Mouse (Mus musculus) heart, postnatal 0 days (tissue): ENCODE results near the gene Cd59a. TPM values are rescaled to one million over a fixed set of nuclear protein-coding genes. Genes with fewer than 3 reads are reported as not detected.

Experiments
- ATAC-seq: fragments of 200-750 bp; cut with Nextera tagmentation; 2 replicates; pipeline ENCODE4 v1.8.0; 2017; ENCODE audit warnings: low read depth, moderate number of reproducible peaks, moderate library complexity; ENCODE audit not compliant: insufficient read depth
- DNase-seq: peaks from one replicate; pipeline ENCODE4 v3.0.0-alpha.2; 2016; ENCODE audit warnings: low spot score
- H3K27ac ChIP-seq: fragments of 300-500 bp; sonication (generic); 2 replicates; pipeline ENCODE4 v1.5.1; 2014; ENCODE audit warnings: low read depth, mild to moderate bottlenecking
- H3K27me3 ChIP-seq: fragments of 300-500 bp; sonication (generic); 2 replicates; pipeline ENCODE4 v1.6.1; 2014; ENCODE audit warnings: low read length, mixed read lengths; ENCODE audit not compliant: control insufficient read depth, insufficient read depth
- H3K36me3 ChIP-seq: fragments of 300-500 bp; sonication (generic); replicated peaks from 2 replicates; pipeline ENCODE4 v1.6.1; 2014; ENCODE audit warnings: low read length, mixed read lengths; ENCODE audit not compliant: control insufficient read depth, insufficient read depth
- H3K4me1 ChIP-seq: fragments of 300-500 bp; sonication (generic); 2 replicates; pipeline ENCODE4 v1.6.1; 2014; ENCODE audit warnings: antibody characterized with exemption; ENCODE audit not compliant: control insufficient read depth, insufficient read depth
- H3K4me2 ChIP-seq: fragments of 300-500 bp; sonication (generic); 2 replicates; pipeline ENCODE4 v1.6.1; 2014; ENCODE audit warnings: low read depth, mild to moderate bottlenecking, low read length, moderate library complexity
- H3K4me3 ChIP-seq: fragments of 300-500 bp; sonication (generic); 2 replicates; pipeline ENCODE4 v1.5.1; 2014; ENCODE audit warnings: low read depth, low read length
- H3K9ac ChIP-seq: fragments of 300-500 bp; sonication (generic); replicated peaks from 2 replicates; pipeline ENCODE4 v1.6.1; 2014; ENCODE audit warnings: low read depth, low read length, mixed read lengths
- H3K9me3 ChIP-seq: fragments of 300-500 bp; sonication (generic); replicated peaks from 2 replicates; pipeline ENCODE4 v1.6.1; 2016; ENCODE audit warnings: low read length; ENCODE audit not compliant: control insufficient read depth
- CTCF ChIP-seq: IDR thresholded peaks from 2 replicates; pipeline ENCODE4 v1.5.1; 2016; ENCODE audit warnings: antibody characterized with exemption, control low read depth, low read depth
- EP300 ChIP-seq: IDR thresholded peaks from 2 replicates; pipeline ENCODE4 v1.6.1; 2016; ENCODE audit warnings: antibody characterized with exemption, low read depth
- WGBS: fragments of 180-500 bp; shearing (Covaris S2); extraction: QIAGEN DNeasy Blood & Tissue Kit; methylation state at CpG from one replicate; pipeline ENCODE4 v1.1.7; 2014; 5-methylcytosine and 5-hydroxymethylcytosine counted together
- polyA plus RNA-seq: library from polyadenylated mRNA; unstranded; fragments of >200 nt; fragmentation: Nextera tagmentation; extraction: Ambion mirVana; gene quantifications from 2 replicates; pipeline ENCODE4 v1.2.1, GENCODE M21; 2015
- total RNA-seq: library from RNA; depleted of rRNA; stranded (reverse); fragments of >200 nt; gene quantifications from 2 replicates; pipeline ENCODE4 v1.2.3, GENCODE M21; 2014; ENCODE audit warnings: low replicate concordance

Cd59a gene
- total and polyA plus RNA-seq, 2 experiments from 2014 or later: 40.6 to 96.5 TPM

DNA sequence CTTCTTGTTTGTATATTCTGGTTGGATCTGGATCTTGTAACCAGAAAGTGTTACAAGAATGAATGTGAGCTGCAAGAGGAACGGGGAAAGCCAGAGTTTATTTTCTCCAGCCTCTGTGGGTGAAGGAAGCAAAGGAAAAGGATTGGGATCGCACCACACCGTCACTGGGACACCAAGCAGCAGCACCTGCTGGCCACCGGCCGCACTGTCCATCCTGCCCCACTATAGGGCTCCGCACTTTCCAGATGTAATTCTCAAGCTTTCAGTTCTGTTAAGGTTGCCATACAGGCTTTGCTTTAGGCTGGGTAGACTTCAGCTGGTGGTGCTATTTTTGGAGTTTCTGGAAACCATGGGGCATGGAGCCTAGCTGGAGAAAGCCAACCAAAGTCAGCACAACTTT, 24.7 kb downstream of the Cd59a start:
- ATAC-seq (0 out of 2 replicates have a peak, but pooled peaks have one; percentile 10), DNase-seq (peak; percentile 47)
- H3K4me1 ChIP-seq: peaks cover 30% of the 10 kb centered on the region
- H3K9me3 ChIP-seq: no peaks in the 10 kb centered on the region
- peak overlapping the region; percentile 85 for H3K27ac ChIP-seq
- WGBS: 33% methylated on average over 6 of the region's 6 CpGs
- H3K4me2 ChIP-seq: 0 out of 2 replicates have a peak overlapping the region, but pooled peaks have one; percentile 18
- H3K4me3 ChIP-seq: no peak overlapping the region
- H3K9ac ChIP-seq: 0 out of 2 replicates have a peak overlapping the region, but pooled peaks have one; percentile 23
- H3K36me3 ChIP-seq: no peaks in the 10 kb centered on the region
- 0 out of 2 replicates have a peak, but pooled peaks have one; percentile 31 for TF ChIP-seq EP300
- peak; percentile 38 for TF ChIP-seq CTCF
- no peaks in the 10 kb centered on the region for H3K27me3 ChIP-seq

DNA sequence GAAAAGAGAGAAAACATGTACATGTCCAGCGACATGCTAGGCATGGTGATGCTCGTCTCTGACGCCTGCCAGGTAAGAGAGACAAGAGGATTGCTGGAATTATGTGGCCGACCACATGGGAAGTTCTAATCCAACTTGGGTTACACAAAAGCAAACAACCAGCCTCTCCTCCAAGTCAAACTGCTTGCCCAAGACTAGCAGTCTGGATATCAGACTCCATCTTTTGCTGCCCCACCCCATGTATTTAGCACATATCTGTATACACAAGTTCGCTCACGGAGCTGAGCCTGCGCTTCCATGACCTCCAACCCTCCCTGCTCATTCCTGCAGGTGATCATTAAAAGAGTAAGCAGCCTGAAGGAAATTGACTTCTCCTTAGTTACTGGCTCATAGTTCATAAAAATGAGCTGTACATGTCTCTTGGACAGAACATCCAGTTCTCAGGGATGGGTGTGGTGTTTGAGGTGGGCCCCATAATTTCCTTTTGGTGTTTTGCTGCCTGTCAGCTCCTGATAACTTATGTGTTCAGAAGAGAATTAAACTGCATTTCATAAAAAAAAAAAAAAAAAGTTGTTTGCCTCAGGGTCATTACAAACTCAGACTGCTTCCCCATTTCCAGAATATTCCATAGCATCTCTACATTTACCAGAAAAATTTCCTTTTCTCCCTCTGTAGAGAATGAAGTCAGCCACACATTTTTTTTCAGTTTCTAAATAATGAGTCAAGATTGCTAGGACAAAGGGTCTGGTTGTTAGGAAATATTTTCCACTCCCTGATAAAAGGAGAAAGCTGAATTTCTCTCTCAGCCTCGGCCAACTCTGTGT, 26.3 kb downstream of the Cd59a start:
- H3K27me3 ChIP-seq: no peaks in the 10 kb centered on the region
- ATAC-seq (no peak), DNase-seq (peak; percentile 34)
- H3K4me1 ChIP-seq: peaks cover 30% of the 10 kb centered on the region
- no peaks in the 10 kb centered on the region for H3K36me3 ChIP-seq
- peak overlapping the region; percentile 85 for H3K9ac ChIP-seq
- H3K4me3 ChIP-seq: peak overlapping the region; percentile 71
- peak overlapping the region; percentile 85 for H3K27ac ChIP-seq
- no peaks in the 10 kb centered on the region for H3K9me3 ChIP-seq
- H3K4me2 ChIP-seq: peak overlapping the region; percentile 99
- 66% methylated on average over 8 of the region's 8 CpGs for WGBS
- TF ChIP-seq EP300 (peak; percentile 76), CTCF (no peak)

DNA sequence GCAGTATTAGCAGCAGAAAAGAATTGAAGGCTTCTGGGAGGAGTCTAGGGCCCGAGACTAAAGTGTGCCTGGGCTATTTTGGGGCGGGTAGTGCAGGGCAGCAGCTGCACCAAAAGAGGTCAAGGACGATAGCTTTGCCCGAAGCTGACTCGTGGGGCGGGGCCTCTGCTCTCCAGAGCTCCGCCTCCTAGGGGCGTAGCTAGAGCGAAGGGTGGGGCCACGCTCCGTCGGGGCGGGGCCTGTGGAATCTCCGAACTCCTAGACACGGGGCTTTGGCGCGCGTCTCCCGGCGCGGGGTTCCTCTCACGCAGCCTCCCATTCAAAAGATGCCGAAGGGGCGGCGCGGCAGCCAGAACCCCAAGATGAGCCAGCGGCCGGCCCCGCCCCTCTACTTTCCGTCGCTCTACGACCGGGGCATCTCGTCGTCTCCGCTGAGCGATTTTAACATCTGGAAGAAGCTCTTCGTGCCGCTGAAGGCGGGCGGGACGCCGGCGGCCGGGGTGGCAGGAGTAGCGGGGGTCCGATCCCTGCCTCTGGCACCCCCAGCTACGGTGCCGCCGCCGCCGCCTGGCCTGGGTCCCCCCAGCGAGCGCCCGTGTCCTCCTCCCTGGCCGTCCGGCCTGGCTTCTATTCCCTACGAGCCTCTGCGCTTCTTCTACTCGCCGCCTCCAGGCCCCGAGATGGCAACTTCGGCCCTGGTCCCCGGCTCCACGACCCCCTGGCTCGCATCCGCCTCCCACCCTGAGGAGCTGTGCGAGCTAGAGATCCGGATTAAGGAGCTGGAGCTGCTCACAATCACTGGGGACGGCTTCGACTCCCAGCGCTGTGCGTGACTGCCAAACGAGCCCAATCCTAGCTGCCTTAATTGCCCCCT, 27.1 kb downstream of the Cd59a start, which contains the start of gene A930018P22Rik:
Gene A930018P22Rik, plus strand, starts transcription at position 265 of the 874 bp plus-strand sequence.
- Histone ChIP-seq H3K4me2 (peak within 1 kb of the TSS; percentile 99), H3K27ac (peak within 1 kb of the TSS; percentile 85), H3K9ac (peak within 1 kb of the TSS; percentile 85), H3K36me3 (no peaks in the 10 kb centered on the region), H3K4me1 (peaks cover 30% of the 10 kb centered on the region), H3K4me3 (peak within 1 kb of the TSS; percentile 71), H3K9me3 (no peaks in the 10 kb centered on the region), H3K27me3 (no peaks in the 10 kb centered on the region)
- peak; percentile 95 for ATAC-seq
- peak; percentile 98 for DNase-seq
- TF ChIP-seq CTCF: no peak
- TF ChIP-seq EP300: 0 out of 2 replicates have a peak, but pooled peaks have one; percentile 11
- WGBS: under 1% methylated on average over 47 of the region's 74 CpGs

DNA sequence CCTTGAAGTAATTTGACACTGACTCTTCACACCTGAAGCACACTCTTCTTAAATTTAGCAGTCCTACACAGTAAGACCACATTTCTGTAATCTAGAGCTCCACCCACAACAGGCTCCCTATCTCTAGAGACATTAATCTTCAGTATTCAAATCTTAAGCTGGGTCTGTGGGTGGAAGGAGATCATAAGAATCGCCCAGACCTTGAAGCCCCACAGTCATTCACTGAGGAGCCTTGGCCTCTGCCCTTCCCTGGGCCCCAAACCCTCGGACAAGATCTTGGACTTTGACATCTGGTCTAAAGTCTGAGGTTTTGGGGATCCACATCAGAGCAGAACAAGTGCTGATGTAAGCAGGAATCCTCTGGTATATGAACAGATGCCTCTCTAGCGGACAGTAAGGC, 27.9 kb downstream of the Cd59a start:
- WGBS: 63% methylated on average over 3 of the region's 3 CpGs

DNA sequence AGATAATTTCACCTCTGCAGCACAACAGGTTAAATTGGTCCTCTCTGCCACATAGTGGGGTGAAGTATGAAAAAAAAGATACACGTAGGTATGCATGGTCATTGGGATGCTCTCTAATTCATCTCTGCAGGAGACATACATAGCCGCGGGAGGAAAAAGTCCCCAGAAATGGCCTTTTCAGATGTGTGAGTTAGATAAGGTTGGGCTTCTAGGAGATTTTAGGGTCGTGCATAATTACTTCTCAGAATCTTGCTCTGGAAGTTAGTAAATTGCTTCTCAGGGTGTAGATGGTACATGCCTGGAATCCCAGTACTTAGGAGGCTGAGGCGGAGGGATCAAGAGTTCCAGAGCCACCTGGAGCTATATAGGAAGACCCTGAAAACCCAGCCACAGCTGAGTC, 28.5 kb downstream of the Cd59a start:
- H3K4me1 ChIP-seq: peaks cover 30% of the 10 kb centered on the region
- WGBS: 85% methylated on average over 5 of the region's 5 CpGs
- DNase-seq: no peak
- no peaks in the 10 kb centered on the region for H3K9me3 ChIP-seq
- no peaks in the 10 kb centered on the region for H3K36me3 ChIP-seq
- ATAC-seq: no peak
- no peak overlapping the region for H3K4me2 ChIP-seq
- no peak overlapping the region for H3K4me3 ChIP-seq
- H3K9ac ChIP-seq: no peak overlapping the region
- no peak for TF ChIP-seq CTCF
- no peak overlapping the region for H3K27ac ChIP-seq
- no peaks in the 10 kb centered on the region for H3K27me3 ChIP-seq

More for the DNA sequence above, 27.9 kb downstream of the Cd59a start:
- Histone ChIP-seq H3K9ac (peak overlapping the region; percentile 85; the same call in 1 of the 2 replicates), H3K4me1 (peaks cover 30% of the 10 kb centered on the region), H3K27ac (no peak overlapping the region), H3K4me3 (peak overlapping the region; percentile 71), H3K36me3 (no peaks in the 10 kb centered on the region), H3K9me3 (no peaks in the 10 kb centered on the region), H3K27me3 (no peaks in the 10 kb centered on the region), H3K4me2 (peak overlapping the region; percentile 99)
- DNase-seq: no peak
- TF ChIP-seq CTCF (no peak), EP300 (no peak)
- no peak for ATAC-seq
